Mouse (Mus musculus): ENCODE data around the gene Abca8a. TPM values are rescaled to one million over a fixed set of nuclear protein-coding genes. Genes with fewer than 3 reads are reported as not detected.

Abca8a gene
- polyA plus RNA-seq, 2 experiments = 4.4 to 6.6 TPM

DNA sequence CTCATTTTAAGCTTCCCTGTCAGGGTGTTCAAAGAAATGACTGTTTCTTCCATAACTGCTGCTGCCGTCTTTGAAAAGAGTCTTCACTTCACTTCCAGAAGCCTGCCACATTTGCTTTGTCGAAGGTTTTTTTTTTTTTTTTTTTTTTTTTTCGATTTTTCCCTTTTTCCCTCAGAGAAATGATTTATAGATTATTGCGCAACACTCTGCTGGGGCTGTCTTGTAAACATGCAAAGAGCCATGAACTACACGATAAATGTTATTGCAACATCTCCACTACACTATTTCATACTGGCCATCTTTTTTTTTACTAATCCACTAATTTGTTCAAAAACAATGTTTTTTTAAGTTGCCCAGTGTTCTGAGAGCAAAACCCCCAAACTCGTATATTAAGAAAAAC, 1.7 kb upstream of the Abca8a start:
- TF ChIP-seq POLR2A (IDR thresholded peaks at IDR 0.05; ENCODE audit: borderline replicate concordance, extremely low read depth, insufficient read depth, insufficient read length) = no peak
- 74% methylated on average over 6 of the region's 6 CpGs for WGBS
- H3K27ac ChIP-seq (replicated peaks; ENCODE audit: low read depth, low read length) = no peak overlapping the region
- no peaks in the 10 kb centered on the region for H3K36me3 ChIP-seq (ENCODE audit: control insufficient read depth, insufficient read depth, low read length)
- H3K4me1 ChIP-seq (ENCODE audit: control insufficient read depth, insufficient read depth, low read length) = no peaks in the 10 kb centered on the region
- no peak overlapping the region for H3K4me3 ChIP-seq (replicated peaks; ENCODE audit: low read length)
- no peaks in the 10 kb centered on the region for H3K27me3 ChIP-seq (ENCODE audit: control insufficient read depth, insufficient read depth, low read length)
- DNase-seq (ENCODE audit: low spot score) = no peak
- H3K9ac ChIP-seq (ENCODE audit: low read depth, low read length, severe bottlenecking) = no peak overlapping the region
- H3K9me3 ChIP-seq (ENCODE audit: control insufficient read depth, low read length) = no peaks in the 10 kb centered on the region
- no peak overlapping the region for H3K4me2 ChIP-seq (replicated peaks; ENCODE audit: low read depth, low read length, severe bottlenecking)
- no peak for ATAC-seq (ENCODE audit: low FRiP score, low read depth)

DNA sequence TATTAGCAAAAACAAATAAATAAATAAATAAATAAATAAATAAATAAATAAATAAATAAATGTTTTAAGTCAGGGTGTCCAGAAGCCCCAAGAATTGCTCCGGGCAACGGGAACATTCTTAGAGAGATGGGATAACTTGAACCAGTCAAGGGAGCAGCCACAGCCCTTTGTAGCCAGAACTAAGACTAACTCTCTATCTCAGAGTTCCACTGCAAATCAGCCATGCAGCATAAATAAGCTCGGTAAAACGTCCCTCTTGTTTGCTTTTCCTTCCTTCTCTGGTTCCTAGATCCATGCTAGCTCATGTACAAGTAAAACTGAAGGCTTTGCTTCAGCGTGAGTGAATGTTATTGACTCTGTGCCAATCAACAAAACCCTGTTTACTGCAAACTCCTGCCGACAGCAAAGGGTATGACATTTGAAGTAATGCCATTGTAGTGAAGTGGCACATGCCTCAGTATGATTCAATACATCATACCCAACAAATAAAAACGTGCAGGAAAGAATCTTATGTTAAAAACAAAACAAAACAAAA, 865 bp downstream of the Abca8a start:
- TF ChIP-seq POLR2A (IDR thresholded peaks at IDR 0.05; ENCODE audit: borderline replicate concordance, extremely low read depth, insufficient read depth, insufficient read length) = no peak
- ATAC-seq (ENCODE audit: low FRiP score, low read depth) = no peak
- Histone ChIP-seq H3K27me3 (ENCODE audit: control insufficient read depth, insufficient read depth, low read length) (no peaks in the 10 kb centered on the region), H3K27ac (replicated peaks; ENCODE audit: low read depth, low read length) (no peak overlapping the region), H3K9me3 (ENCODE audit: control insufficient read depth, low read length) (no peaks in the 10 kb centered on the region), H3K9ac (ENCODE audit: low read depth, low read length, severe bottlenecking) (no peak overlapping the region), H3K4me3 (replicated peaks; ENCODE audit: low read length) (no peak overlapping the region), H3K4me2 (replicated peaks; ENCODE audit: low read depth, low read length, severe bottlenecking) (no peak overlapping the region), H3K4me1 (ENCODE audit: control insufficient read depth, insufficient read depth, low read length) (no peaks in the 10 kb centered on the region), H3K36me3 (ENCODE audit: control insufficient read depth, insufficient read depth, low read length) (no peaks in the 10 kb centered on the region)
- no peak for DNase-seq (ENCODE audit: low spot score)
- WGBS = 75% methylated on average over 7 of the region's 7 CpGs

GRCm38 (mm10) chr11:110094236-110094635, 1.5 kb downstream of the Abca8a start:
- Histone ChIP-seq H3K4me3 (replicated peaks; ENCODE audit: low read length) (no peak overlapping the region), H3K4me2 (replicated peaks; ENCODE audit: low read depth, low read length, severe bottlenecking) (no peak overlapping the region), H3K27me3 (ENCODE audit: control insufficient read depth, insufficient read depth, low read length) (no peaks in the 10 kb centered on the region), H3K4me1 (ENCODE audit: control insufficient read depth, insufficient read depth, low read length) (no peaks in the 10 kb centered on the region), H3K27ac (replicated peaks; ENCODE audit: low read depth, low read length) (no peak overlapping the region), H3K36me3 (ENCODE audit: control insufficient read depth, insufficient read depth, low read length) (no peaks in the 10 kb centered on the region), H3K9me3 (ENCODE audit: control insufficient read depth, low read length) (no peaks in the 10 kb centered on the region), H3K9ac (ENCODE audit: low read depth, low read length, severe bottlenecking) (no peak overlapping the region)
- no peak for ATAC-seq (ENCODE audit: low FRiP score, low read depth)
- DNase-seq (ENCODE audit: low spot score) = no peak
- WGBS = 78% methylated on average over 3 of the region's 3 CpGs
- TF ChIP-seq POLR2A (IDR thresholded peaks at IDR 0.05; ENCODE audit: borderline replicate concordance, extremely low read depth, insufficient read depth, insufficient read length) = no peak

- Histone ChIP-seq H3K4me2 (replicated peaks; ENCODE audit: low read depth, low read length, severe bottlenecking) (no peak overlapping the region), H3K9ac (ENCODE audit: low read depth, low read length, severe bottlenecking) (no peak overlapping the region), H3K27ac (replicated peaks; ENCODE audit: low read depth, low read length) (no peak overlapping the region), H3K27me3 (ENCODE audit: control insufficient read depth, insufficient read depth, low read length) (no peaks in the 10 kb centered on the region), H3K36me3 (ENCODE audit: control insufficient read depth, insufficient read depth, low read length) (no peaks in the 10 kb centered on the region), H3K4me3 (replicated peaks; ENCODE audit: low read length) (no peak overlapping the region), H3K4me1 (ENCODE audit: control insufficient read depth, insufficient read depth, low read length) (no peaks in the 10 kb centered on the region), H3K9me3 (ENCODE audit: control insufficient read depth, low read length) (no peaks in the 10 kb centered on the region)
- ATAC-seq (ENCODE audit: low FRiP score, low read depth) = no peak
- WGBS = 77% methylated on average over 2 of the region's 2 CpGs
- TF ChIP-seq POLR2A (IDR thresholded peaks at IDR 0.05; ENCODE audit: borderline replicate concordance, extremely low read depth, insufficient read depth, insufficient read length) = no peak
- no peak for DNase-seq (ENCODE audit: low spot score)
These were observed 4.5 kb downstream of the Abca8a start for GRCm38 (mm10) chr11:110091328-110091727.

GRCm38 (mm10) chr11:110072158-110072557, 23.6 kb downstream of the Abca8a start:
- no peaks in the 10 kb centered on the region for H3K9me3 ChIP-seq (ENCODE audit: control insufficient read depth, low read length)
- 75% methylated on average over 3 of the region's 3 CpGs for WGBS
- TF ChIP-seq POLR2A (IDR thresholded peaks at IDR 0.05; ENCODE audit: borderline replicate concordance, extremely low read depth, insufficient read depth, insufficient read length) = no peak
- no peak overlapping the region for H3K27ac ChIP-seq (replicated peaks; ENCODE audit: low read depth, low read length)
- no peak overlapping the region for H3K4me3 ChIP-seq (replicated peaks; ENCODE audit: low read length)
- no peaks in the 10 kb centered on the region for H3K4me1 ChIP-seq (ENCODE audit: control insufficient read depth, insufficient read depth, low read length)
- no peak for ATAC-seq (ENCODE audit: low FRiP score, low read depth)
- H3K27me3 ChIP-seq (ENCODE audit: control insufficient read depth, insufficient read depth, low read length) = no peaks in the 10 kb centered on the region
- H3K4me2 ChIP-seq (replicated peaks; ENCODE audit: low read depth, low read length, severe bottlenecking) = no peak overlapping the region
- H3K36me3 ChIP-seq (ENCODE audit: control insufficient read depth, insufficient read depth, low read length) = no peaks in the 10 kb centered on the region
- DNase-seq (ENCODE audit: low spot score) = no peak
- no peak overlapping the region for H3K9ac ChIP-seq (ENCODE audit: low read depth, low read length, severe bottlenecking)

GRCm38 (mm10) chr11:110061032-110061431, 34.7 kb downstream of the Abca8a start:
- no peak for DNase-seq (ENCODE audit: low spot score)
- TF ChIP-seq POLR2A (IDR thresholded peaks at IDR 0.05; ENCODE audit: borderline replicate concordance, extremely low read depth, insufficient read depth, insufficient read length) = no peak
- no peaks in the 10 kb centered on the region for H3K36me3 ChIP-seq (ENCODE audit: control insufficient read depth, insufficient read depth, low read length)
- H3K4me2 ChIP-seq (replicated peaks; ENCODE audit: low read depth, low read length, severe bottlenecking) = no peak overlapping the region
- H3K4me1 ChIP-seq (ENCODE audit: control insufficient read depth, insufficient read depth, low read length) = no peaks in the 10 kb centered on the region
- 48% methylated on average over 4 of the region's 4 CpGs for WGBS
- H3K4me3 ChIP-seq (replicated peaks; ENCODE audit: low read length) = no peak overlapping the region
- no peaks in the 10 kb centered on the region for H3K27me3 ChIP-seq (ENCODE audit: control insufficient read depth, insufficient read depth, low read length)
- no peaks in the 10 kb centered on the region for H3K9me3 ChIP-seq (ENCODE audit: control insufficient read depth, low read length)
- ATAC-seq (ENCODE audit: low FRiP score, low read depth) = no peak
- no peak overlapping the region for H3K9ac ChIP-seq (ENCODE audit: low read depth, low read length, severe bottlenecking)
- H3K27ac ChIP-seq (replicated peaks; ENCODE audit: low read depth, low read length) = no peak overlapping the region

Data from limb, embryonic 14.5 days (tissue).